Mouse (Mus musculus) liver, embryonic 11.5 days (tissue): ENCODE data around the gene Il12a. TPM values are rescaled to one million over a fixed set of nuclear protein-coding genes. Genes with fewer than 3 reads are reported as not detected.
A peak's percentile ranks its signal among the peaks of the same experiment; 100 is the strongest.

Source experiments
- ATAC-seq: fragments of 200-750 bp; cut with Nextera tagmentation; replicated peaks from 2 replicates; pipeline ENCODE4 v1.8.0; 2017; ENCODE audit warnings: moderate number of reproducible peaks, mild to moderate bottlenecking, moderate TSS enrichment, moderate library complexity; ENCODE audit not compliant: low FRiP score
- DNase-seq: peaks from one replicate; pipeline ENCODE4 v3.0.0-alpha.2; 2017; ENCODE audit warnings: low spot score
- H3K27ac ChIP-seq: fragments of 300-500 bp; sonication (generic); 2 replicates; pipeline ENCODE4 v1.5.1; 2014; ENCODE audit warnings: mild to moderate bottlenecking, low read depth, low read length, control low read depth
- H3K27me3 ChIP-seq: fragments of 300-500 bp; sonication (generic); replicated peaks from 2 replicates; pipeline ENCODE4 v1.6.1; 2014; ENCODE audit warnings: low read length, mixed read lengths; ENCODE audit not compliant: control insufficient read depth, insufficient read depth
- H3K36me3 ChIP-seq: fragments of 300-500 bp; sonication (generic); 2 replicates; pipeline ENCODE4 v1.6.1; 2014; ENCODE audit warnings: mild to moderate bottlenecking, low read length, moderate library complexity, mixed read lengths; ENCODE audit not compliant: control insufficient read depth, insufficient read depth
- H3K4me1 ChIP-seq: fragments of 300-500 bp; sonication (generic); replicated peaks from 2 replicates; pipeline ENCODE4 v1.6.1; 2014; ENCODE audit warnings: low read length, mixed read lengths; ENCODE audit not compliant: control insufficient read depth, insufficient read depth
- H3K4me2 ChIP-seq: fragments of 300-500 bp; sonication (generic); 2 replicates; pipeline ENCODE4 v1.6.1; 2014; ENCODE audit warnings: mild to moderate bottlenecking, control low read depth, moderate library complexity
- H3K4me3 ChIP-seq: fragments of 300-500 bp; sonication (generic); 2 replicates; pipeline ENCODE4 v1.5.1; 2014; ENCODE audit warnings: low read depth, low read length, control low read depth
- H3K9ac ChIP-seq: fragments of 300-500 bp; sonication (generic); 2 replicates; pipeline ENCODE4 v1.6.1; 2014; ENCODE audit warnings: low read depth, low read length, control low read depth
- H3K9me3 ChIP-seq: fragments of 300-500 bp; sonication (generic); 2 replicates; pipeline ENCODE4 v1.6.1; 2016; ENCODE audit warnings: low read length, inconsistent platforms, mixed read lengths; ENCODE audit not compliant: control insufficient read depth
- WGBS: fragments of 180-500 bp; shearing (Covaris S2); extraction: QIAGEN DNeasy Blood & Tissue Kit; methylation state at CpG from one replicate; pipeline ENCODE4 v1.1.7; 2014; 5-methylcytosine and 5-hydroxymethylcytosine counted together
- polyA plus RNA-seq: library from polyadenylated mRNA; unstranded; fragments of >200 nt; fragmentation: Nextera tagmentation; extraction: Ambion mirVana; gene quantifications from 2 replicates; pipeline ENCODE4 v1.2.1, GENCODE M21; 2014

The Il12a gene
- 4.2 and 4.7 TPM in 2 replicates for polyA plus RNA-seq

DNA sequence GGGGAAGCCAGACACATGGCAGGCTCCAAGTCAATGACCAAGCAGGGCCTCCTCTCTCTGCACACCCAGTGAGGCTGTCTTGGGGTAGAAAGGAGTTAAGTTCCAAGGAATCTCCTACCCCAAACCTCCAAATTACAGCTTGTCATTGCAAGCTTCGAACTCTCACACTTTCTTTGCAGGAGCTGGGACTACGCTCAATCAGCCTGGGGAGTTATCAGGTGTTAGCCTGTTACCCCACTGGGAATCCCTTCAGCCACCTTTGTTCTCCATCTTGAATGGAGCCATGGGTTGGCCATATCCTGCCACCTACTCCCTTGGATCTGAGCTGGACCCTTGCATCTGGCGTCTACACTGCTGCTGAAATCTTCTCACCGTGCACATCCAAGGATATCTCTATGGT lies at the start of gene Il12a:
Gene Il12a, plus strand, starts transcription at position 301 of the 400 bp plus-strand sequence.
- no peak for ATAC-seq
- no peaks in the 10 kb centered on the region for H3K9me3 ChIP-seq
- no peak within 1 kb of the TSS for H3K27ac ChIP-seq
- peak within 1 kb of the TSS; percentile 50 for H3K4me2 ChIP-seq
- no peak for DNase-seq
- no peaks in the 10 kb centered on the region for H3K36me3 ChIP-seq
- H3K9ac ChIP-seq: no peak within 1 kb of the TSS
- H3K27me3 ChIP-seq: no peaks in the 10 kb centered on the region
- H3K4me3 ChIP-seq: peak within 1 kb of the TSS; percentile 5; the same call in 1 of the 2 replicates
- H3K4me1 ChIP-seq: no peaks in the 10 kb centered on the region; the same call in 1 of the 2 replicates
- WGBS: 72% methylated on average over 4 of the region's 4 CpGs

- Histone ChIP-seq H3K9me3 (no peaks in the 10 kb centered on the region), H3K9ac (no peak overlapping the region), H3K4me2 (no peak overlapping the region), H3K4me1 (no peaks in the 10 kb centered on the region), H3K36me3 (no peaks in the 10 kb centered on the region), H3K27me3 (no peaks in the 10 kb centered on the region), H3K27ac (no peak overlapping the region), H3K4me3 (no peak overlapping the region)
- WGBS: 69% methylated on average over 7 of the region's 7 CpGs
- ATAC-seq (no peak), DNase-seq (no peak)
Observed at GRCm38 (mm10) chr3:68642935-68643334, 47.5 kb upstream of the Il12a start.

DNA sequence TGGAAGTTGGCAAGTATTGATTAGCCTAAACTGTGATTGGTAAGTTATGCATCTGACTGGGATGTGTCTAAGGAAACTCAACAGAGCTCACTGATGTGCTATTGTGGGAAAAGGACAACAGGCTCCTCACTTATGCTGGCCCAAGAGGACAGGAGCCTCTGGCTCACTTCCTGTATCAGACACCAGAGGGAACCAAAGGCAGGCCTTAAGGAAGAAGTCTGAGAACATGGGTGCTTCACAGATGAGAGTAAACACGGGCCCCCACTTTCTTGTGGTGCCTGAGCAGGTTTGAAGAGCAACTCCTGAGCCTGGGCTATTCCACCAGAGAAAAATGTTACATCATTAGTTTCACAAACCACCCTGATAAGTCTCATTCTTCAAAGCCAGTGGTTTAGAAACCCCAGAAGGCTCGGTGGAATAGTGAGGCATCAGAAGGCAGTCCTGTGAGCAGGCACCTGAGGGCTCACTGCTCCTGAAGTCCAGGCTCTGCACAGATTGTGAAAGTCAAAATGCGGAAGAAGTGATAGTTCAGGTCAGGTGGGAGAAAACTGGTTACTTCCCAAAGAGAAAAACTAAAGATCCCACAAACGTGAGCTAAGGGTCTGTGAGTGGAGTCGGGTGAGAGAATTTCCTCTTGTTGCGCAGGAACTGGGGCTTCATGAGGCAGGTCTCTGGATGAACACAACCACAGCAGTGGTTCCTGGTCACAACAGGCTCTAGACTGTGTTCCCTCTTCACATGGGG lies 43.9 kb upstream of the Il12a start:
- ATAC-seq: no peak
- WGBS: 61% methylated on average over 6 of the region's 6 CpGs
- Histone ChIP-seq H3K4me1 (no peaks in the 10 kb centered on the region), H3K4me3 (no peak overlapping the region), H3K4me2 (no peak overlapping the region), H3K27me3 (no peaks in the 10 kb centered on the region), H3K27ac (no peak overlapping the region), H3K36me3 (no peaks in the 10 kb centered on the region), H3K9me3 (no peaks in the 10 kb centered on the region), H3K9ac (no peak overlapping the region)
- no peak for DNase-seq

DNA sequence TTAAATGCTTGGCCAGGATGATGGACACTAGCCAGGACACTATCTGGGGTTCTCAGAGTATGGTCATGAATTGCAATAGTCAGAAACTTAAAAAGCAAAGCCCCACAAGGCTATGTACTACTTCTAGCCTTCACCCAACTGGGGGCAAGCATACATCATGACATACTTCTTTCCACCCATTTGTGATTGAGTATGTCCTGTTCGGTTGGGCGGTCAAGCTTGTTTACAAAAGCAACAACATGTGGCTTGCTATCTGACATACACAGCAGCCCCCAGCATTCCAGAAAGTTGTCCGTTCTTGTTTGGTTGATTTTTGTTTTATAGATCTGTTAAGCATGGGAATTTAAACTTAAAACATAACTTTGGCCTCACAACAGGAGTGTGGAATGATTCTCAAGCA lies 43.2 kb upstream of the Il12a start:
- ATAC-seq (no peak), DNase-seq (no peak)
- Histone ChIP-seq H3K9ac (no peak overlapping the region), H3K9me3 (no peaks in the 10 kb centered on the region), H3K4me1 (no peaks in the 10 kb centered on the region), H3K27ac (no peak overlapping the region), H3K4me3 (no peak overlapping the region), H3K27me3 (no peaks in the 10 kb centered on the region), H3K4me2 (no peak overlapping the region), H3K36me3 (no peaks in the 10 kb centered on the region)
- WGBS: 84% methylated on average over 3 of the region's 3 CpGs

- ATAC-seq (no peak), DNase-seq (no peak)
- no peaks in the 10 kb centered on the region for H3K4me1 ChIP-seq
- H3K9ac ChIP-seq: no peak overlapping the region
- no peak overlapping the region for H3K27ac ChIP-seq
- no peak overlapping the region for H3K4me2 ChIP-seq
- no peaks in the 10 kb centered on the region for H3K27me3 ChIP-seq
- 78% methylated on average over 3 of the region's 3 CpGs for WGBS
- no peak overlapping the region for H3K4me3 ChIP-seq
- H3K9me3 ChIP-seq: no peaks in the 10 kb centered on the region
- H3K36me3 ChIP-seq: no peaks in the 10 kb centered on the region
Observed at GRCm38 (mm10) chr3:68650251-68650650, 40.2 kb upstream of the Il12a start.

DNA sequence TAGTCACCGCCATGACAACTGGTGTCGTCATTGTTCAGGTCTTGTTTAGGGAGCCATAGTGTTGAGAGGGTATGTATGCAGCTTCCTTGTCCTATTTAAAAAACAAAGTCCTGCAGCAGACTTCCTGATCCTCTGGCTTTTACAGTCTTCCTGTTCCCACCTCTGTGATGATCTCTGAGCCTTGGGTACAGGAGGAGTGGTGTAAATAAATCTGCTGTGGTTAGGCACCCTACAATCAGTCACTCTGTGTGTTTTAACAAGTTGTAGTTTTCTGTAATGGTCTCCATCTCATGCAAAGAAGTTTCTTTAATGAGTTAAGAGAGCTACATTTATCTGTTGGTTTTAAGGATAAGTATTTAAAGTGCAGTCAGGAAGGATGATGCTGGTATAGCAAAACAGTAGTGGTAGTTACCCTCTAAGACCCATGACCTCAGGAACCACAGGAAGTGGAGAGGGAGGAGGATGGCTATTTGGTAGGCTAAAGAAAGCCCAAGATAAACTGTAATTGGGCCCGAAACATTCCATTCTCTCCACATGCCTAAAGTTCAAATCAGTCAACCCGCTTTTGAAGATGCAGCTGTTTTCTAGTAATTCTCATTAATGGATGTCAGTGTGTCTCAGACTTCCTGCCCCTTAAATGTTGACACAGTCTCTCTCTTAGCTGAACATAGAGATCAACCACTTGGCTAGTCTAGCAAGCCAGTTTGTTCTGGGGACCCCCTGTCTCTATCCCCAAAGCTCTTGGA lies 33.7 kb upstream of the Il12a start:
- peaks cover 8% of the 10 kb centered on the region for H3K4me1 ChIP-seq
- H3K4me2 ChIP-seq: no peak overlapping the region
- H3K27me3 ChIP-seq: no peaks in the 10 kb centered on the region
- H3K27ac ChIP-seq: no peak overlapping the region
- no peak overlapping the region for H3K4me3 ChIP-seq
- ATAC-seq (no peak), DNase-seq (no peak)
- no peak overlapping the region for H3K9ac ChIP-seq
- no peaks in the 10 kb centered on the region for H3K36me3 ChIP-seq
- WGBS: 63% methylated on average over 4 of the region's 4 CpGs
- no peaks in the 10 kb centered on the region for H3K9me3 ChIP-seq

GRCm38 (mm10) chr3:68657589-68658245 lies 32.7 kb upstream of the Il12a start:
- no peak for ATAC-seq
- H3K4me2 ChIP-seq: no peak overlapping the region

GRCm38 (mm10) chr3:68659996-68660395 lies 30.4 kb upstream of the Il12a start:
- Histone ChIP-seq H3K9me3 (no peaks in the 10 kb centered on the region), H3K4me2 (no peak overlapping the region), H3K36me3 (no peaks in the 10 kb centered on the region), H3K27me3 (no peaks in the 10 kb centered on the region), H3K4me3 (no peak overlapping the region), H3K9ac (no peak overlapping the region), H3K4me1 (peaks cover 8% of the 10 kb centered on the region), H3K27ac (no peak overlapping the region)
- ATAC-seq: no peak
- 94% methylated on average over 6 of the region's 6 CpGs for WGBS
- no peak for DNase-seq

More at GRCm38 (mm10) chr3:68657589-68658245, 32.7 kb upstream of the Il12a start:
- no peaks in the 10 kb centered on the region for H3K9me3 ChIP-seq
- DNase-seq: no peak
- WGBS: 16% methylated on average over 9 of the region's 9 CpGs
- H3K27me3 ChIP-seq: no peaks in the 10 kb centered on the region
- peaks cover 8% of the 10 kb centered on the region for H3K4me1 ChIP-seq
- no peak overlapping the region for H3K9ac ChIP-seq
- no peaks in the 10 kb centered on the region for H3K36me3 ChIP-seq
- no peak overlapping the region for H3K4me3 ChIP-seq
- no peak overlapping the region for H3K27ac ChIP-seq
